Mouse (Mus musculus) heart, embryonic 15.5 days (tissue): ENCODE measurements around the gene Daxx. TPM values are rescaled to one million over a fixed set of nuclear protein-coding genes. Genes with fewer than 3 reads are reported as not detected.
A peak's percentile ranks its signal among the peaks of the same experiment; 100 is the strongest.
"Not testable (repeated sequence)": the region's sequence is repeated elsewhere in the genome, so short reads cannot be mapped to it uniquely, and the experiment has no call there.

Experiments used
- ATAC-seq: fragments of 200-750 bp; cut with Nextera tagmentation; replicated peaks from 2 replicates; pipeline ENCODE4 v1.8.0; 2017; ENCODE audit warnings: low read depth, moderate TSS enrichment; ENCODE audit not compliant: insufficient number of reproducible peaks, insufficient read depth, low FRiP score
- H3K27ac ChIP-seq: fragments of 300-500 bp; sonication (generic); 2 replicates; pipeline ENCODE4 v1.5.1; 2015; ENCODE audit warnings: mild to moderate bottlenecking, inconsistent platforms
- H3K27me3 ChIP-seq: fragments of 300-500 bp; sonication (generic); 2 replicates; pipeline ENCODE4 v1.6.1; 2015; ENCODE audit warnings: inconsistent platforms
- H3K36me3 ChIP-seq: fragments of 300-500 bp; sonication (generic); 2 replicates; pipeline ENCODE4 v1.6.1; 2015; ENCODE audit warnings: mild to moderate bottlenecking, inconsistent platforms
- H3K4me1 ChIP-seq: fragments of 300-500 bp; sonication (generic); replicated peaks from 2 replicates; pipeline ENCODE4 v1.6.1; 2015; ENCODE audit warnings: inconsistent platforms
- H3K4me2 ChIP-seq: fragments of 300-500 bp; sonication (generic); 2 replicates; pipeline ENCODE4 v1.6.1; 2015; ENCODE audit warnings: inconsistent platforms, mild to moderate bottlenecking, moderate library complexity
- H3K4me3 ChIP-seq: fragments of 300-500 bp; sonication (generic); 2 replicates; pipeline ENCODE4 v1.5.1; 2015; ENCODE audit warnings: mild to moderate bottlenecking, inconsistent platforms
- H3K9ac ChIP-seq: fragments of 300-500 bp; sonication (generic); 2 replicates; pipeline ENCODE4 v1.6.1; 2015; ENCODE audit warnings: mild to moderate bottlenecking, inconsistent platforms
- H3K9me3 ChIP-seq: fragments of 300-500 bp; sonication (generic); replicated peaks from 2 replicates; pipeline ENCODE4 v1.6.1; 2016; ENCODE audit warnings: inconsistent platforms
- WGBS: fragments of 180-500 bp; shearing (Covaris S2); methylation state at CpG from one replicate; pipeline ENCODE4 v1.1.7; 2015; ENCODE audit warnings: mixed read lengths; 5-methylcytosine and 5-hydroxymethylcytosine counted together
- polyA plus RNA-seq: library from polyadenylated mRNA; unstranded; fragments of >200 nt; fragmentation: Nextera tagmentation; extraction: Ambion mirVana; gene quantifications from 2 replicates; pipeline ENCODE4 v1.2.1, GENCODE M21; 2015

The Daxx gene
- polyA plus RNA-seq, 1 experiment from 2014 or later, result 27.1 TPM

- H3K4me2 ChIP-seq, H3K27me3 ChIP-seq, H3K9ac ChIP-seq, H3K4me3 ChIP-seq, H3K27ac ChIP-seq, H3K36me3 ChIP-seq, H3K9me3 ChIP-seq, ATAC-seq: not testable (repeated sequence)
- H3K4me1 ChIP-seq, result peaks cover 16% of the 10 kb centered on the region
- WGBS, result 65% methylated on average over 6 of the region's 6 CpGs
These were observed 17.3 kb upstream of the Daxx start for GRCm38 (mm10) chr17:33891892-33892291.

- no peaks in the 10 kb centered on the region for H3K9me3 ChIP-seq
- no peak overlapping the region for H3K9ac ChIP-seq
- no peaks in the 10 kb centered on the region for H3K36me3 ChIP-seq
- no peak overlapping the region for H3K4me3 ChIP-seq
- H3K4me1 ChIP-seq, result peaks cover 16% of the 10 kb centered on the region
- no peak overlapping the region for H3K4me2 ChIP-seq
- WGBS, result 29% methylated on average over 7 of the region's 7 CpGs
- no peak overlapping the region for H3K27ac ChIP-seq
- H3K27me3 ChIP-seq, result no peaks in the 10 kb centered on the region
- ATAC-seq, result no peak
These were observed 16.8 kb upstream of the Daxx start for GRCm38 (mm10) chr17:33892429-33892828.

- ATAC-seq, H3K4me3 ChIP-seq, H3K27me3 ChIP-seq, H3K4me2 ChIP-seq, H3K36me3 ChIP-seq, H3K9ac ChIP-seq, H3K27ac ChIP-seq, H3K9me3 ChIP-seq: not testable (repeated sequence)
- peaks cover 12% of the 10 kb centered on the region for H3K4me1 ChIP-seq
- WGBS, result 74% methylated on average over 4 of the region's 4 CpGs
These were observed 16.2 kb upstream of the Daxx start for GRCm38 (mm10) chr17:33893011-33893410.

GRCm38 (mm10) chr17:33897114-33897794 is 12.0 kb upstream of the Daxx start:
- Histone ChIP-seq H3K4me3 (no peak overlapping the region), H3K27me3 (no peaks in the 10 kb centered on the region), H3K4me2 (no peak overlapping the region), H3K36me3 (no peaks in the 10 kb centered on the region), H3K9me3 (no peaks in the 10 kb centered on the region), H3K4me1 (peaks cover 5% of the 10 kb centered on the region; the same call in 1 of the 2 replicates), H3K27ac (no peak overlapping the region), H3K9ac (no peak overlapping the region)
- ATAC-seq, result no peak
- 45% methylated on average over 6 of the region's 6 CpGs for WGBS

- H3K9ac ChIP-seq, H3K27me3 ChIP-seq, H3K4me2 ChIP-seq, H3K4me1 ChIP-seq, H3K36me3 ChIP-seq, H3K4me3 ChIP-seq, ATAC-seq, H3K9me3 ChIP-seq, H3K27ac ChIP-seq: not testable (repeated sequence)
- WGBS, result 83% methylated on average over 4 of the region's 4 CpGs
These were observed 11.0 kb upstream of the Daxx start for GRCm38 (mm10) chr17:33898193-33898592.

GRCm38 (mm10) chr17:33899642-33900041 is 9.6 kb upstream of the Daxx start:
- Histone ChIP-seq H3K4me2 (no peak overlapping the region), H3K27ac (no peak overlapping the region), H3K9ac (no peak overlapping the region), H3K4me3 (no peak overlapping the region), H3K27me3 (no peaks in the 10 kb centered on the region), H3K4me1 (peaks cover 5% of the 10 kb centered on the region; the same call in 1 of the 2 replicates), H3K9me3 (no peaks in the 10 kb centered on the region), H3K36me3 (no peaks in the 10 kb centered on the region)
- 68% methylated on average over 4 of the region's 4 CpGs for WGBS
- ATAC-seq, result no peak

- Histone ChIP-seq H3K9me3 (no peaks in the 10 kb centered on the region), H3K27ac (no peak overlapping the region), H3K4me3 (no peak overlapping the region), H3K4me2 (no peak overlapping the region), H3K4me1 (peaks cover 5% of the 10 kb centered on the region; the same call in 1 of the 2 replicates), H3K9ac (0 out of 2 replicates have a peak overlapping the region, but pooled peaks have one; percentile 14), H3K36me3 (no peaks in the 10 kb centered on the region), H3K27me3 (no peaks in the 10 kb centered on the region)
- 49% methylated on average over 7 of the region's 7 CpGs for WGBS
- no peak for ATAC-seq
These were observed 8.8 kb upstream of the Daxx start for GRCm38 (mm10) chr17:33900281-33900988.

GRCm38 (mm10) chr17:33900989-33901314 is 8.3 kb upstream of the Daxx start:
- ATAC-seq, result no peak
- no peak overlapping the region for H3K4me3 ChIP-seq
- no peak overlapping the region for H3K9ac ChIP-seq
- H3K36me3 ChIP-seq, result no peaks in the 10 kb centered on the region
- no peak overlapping the region for H3K27ac ChIP-seq
- peaks cover 5% of the 10 kb centered on the region; the same call in 1 of the 2 replicates for H3K4me1 ChIP-seq
- no peaks in the 10 kb centered on the region for H3K27me3 ChIP-seq
- no peaks in the 10 kb centered on the region for H3K9me3 ChIP-seq
- no peak overlapping the region for H3K4me2 ChIP-seq
- WGBS, result 72% methylated on average over 4 of the region's 4 CpGs

GRCm38 (mm10) chr17:33901653-33902052 is 7.6 kb upstream of the Daxx start:
- Histone ChIP-seq H3K27me3 (no peaks in the 10 kb centered on the region), H3K4me3 (no peak overlapping the region), H3K9me3 (no peaks in the 10 kb centered on the region), H3K4me2 (no peak overlapping the region), H3K36me3 (no peaks in the 10 kb centered on the region), H3K27ac (peak overlapping the region; percentile 47), H3K4me1 (peaks cover 5% of the 10 kb centered on the region; the same call in 1 of the 2 replicates), H3K9ac (no peak overlapping the region)
- ATAC-seq, result peak; percentile 63; the same call in 1 of the 2 replicates
- WGBS, result 56% methylated on average over 4 of the region's 4 CpGs

GRCm38 (mm10) chr17:33902079-33902478 is 7.1 kb upstream of the Daxx start:
- H3K9me3 ChIP-seq, result no peaks in the 10 kb centered on the region
- ATAC-seq, result no peak
- no peaks in the 10 kb centered on the region for H3K36me3 ChIP-seq
- H3K4me3 ChIP-seq, result no peak overlapping the region
- 46% methylated on average over 4 of the region's 4 CpGs for WGBS
- no peak overlapping the region for H3K9ac ChIP-seq
- H3K27me3 ChIP-seq, result no peaks in the 10 kb centered on the region
- no peak overlapping the region for H3K4me2 ChIP-seq
- peaks cover 5% of the 10 kb centered on the region; the same call in 1 of the 2 replicates for H3K4me1 ChIP-seq
- H3K27ac ChIP-seq, result peak overlapping the region; percentile 47

GRCm38 (mm10) chr17:33902491-33902890 is 6.7 kb upstream of the Daxx start:
- 77% methylated on average over 7 of the region's 7 CpGs for WGBS

More at GRCm38 (mm10) chr17:33902491-33902890, 6.7 kb upstream of the Daxx start:
- H3K4me1 ChIP-seq, result peaks cover 5% of the 10 kb centered on the region; the same call in 1 of the 2 replicates
- no peak overlapping the region for H3K27ac ChIP-seq
- no peaks in the 10 kb centered on the region for H3K27me3 ChIP-seq
- no peak overlapping the region for H3K4me3 ChIP-seq
- no peak overlapping the region for H3K9ac ChIP-seq
- no peak for ATAC-seq
- H3K4me2 ChIP-seq, result no peak overlapping the region
- no peaks in the 10 kb centered on the region for H3K36me3 ChIP-seq
- no peaks in the 10 kb centered on the region for H3K9me3 ChIP-seq
